Mouse (Mus musculus) adrenal gland, postnatal 0 days (tissue): ENCODE data around the gene Klhdc9. TPM values are rescaled to one million over a fixed set of nuclear protein-coding genes. Genes with fewer than 3 reads are reported as not detected.

Source experiments
- polyA plus RNA-seq: library from polyadenylated mRNA; unstranded; fragments of >200 nt; fragmentation: Nextera tagmentation; extraction: Ambion mirVana; gene quantifications from 2 replicates; pipeline ENCODE4 v1.2.1, GENCODE M21; 2015

Gene Klhdc9
- polyA plus RNA-seq = 5.3 and 6.9 TPM in 2 replicates

DNA sequence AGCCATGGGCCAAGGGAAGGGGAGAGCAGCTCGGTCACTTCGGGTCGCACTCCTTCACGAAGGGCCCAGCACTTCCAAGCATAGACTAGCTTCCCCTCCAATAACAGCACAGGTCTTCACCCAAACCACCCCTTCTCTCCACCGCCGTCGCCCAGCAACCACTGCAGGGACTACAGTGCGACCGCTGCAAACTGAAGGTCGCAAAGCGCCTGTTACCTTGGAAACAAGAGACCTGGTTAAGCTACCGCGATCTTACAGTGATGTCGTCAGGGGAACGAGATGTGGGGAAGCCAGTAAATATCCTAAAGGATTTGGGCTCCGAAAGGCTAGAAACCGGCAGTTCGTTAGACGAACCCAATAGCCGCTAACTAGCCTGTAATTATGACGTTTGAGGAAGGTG, at the start of gene Klhdc9:
TSS of gene Klhdc9 (minus strand) at position 143 of the 400 bp plus-strand sequence.

DNA sequence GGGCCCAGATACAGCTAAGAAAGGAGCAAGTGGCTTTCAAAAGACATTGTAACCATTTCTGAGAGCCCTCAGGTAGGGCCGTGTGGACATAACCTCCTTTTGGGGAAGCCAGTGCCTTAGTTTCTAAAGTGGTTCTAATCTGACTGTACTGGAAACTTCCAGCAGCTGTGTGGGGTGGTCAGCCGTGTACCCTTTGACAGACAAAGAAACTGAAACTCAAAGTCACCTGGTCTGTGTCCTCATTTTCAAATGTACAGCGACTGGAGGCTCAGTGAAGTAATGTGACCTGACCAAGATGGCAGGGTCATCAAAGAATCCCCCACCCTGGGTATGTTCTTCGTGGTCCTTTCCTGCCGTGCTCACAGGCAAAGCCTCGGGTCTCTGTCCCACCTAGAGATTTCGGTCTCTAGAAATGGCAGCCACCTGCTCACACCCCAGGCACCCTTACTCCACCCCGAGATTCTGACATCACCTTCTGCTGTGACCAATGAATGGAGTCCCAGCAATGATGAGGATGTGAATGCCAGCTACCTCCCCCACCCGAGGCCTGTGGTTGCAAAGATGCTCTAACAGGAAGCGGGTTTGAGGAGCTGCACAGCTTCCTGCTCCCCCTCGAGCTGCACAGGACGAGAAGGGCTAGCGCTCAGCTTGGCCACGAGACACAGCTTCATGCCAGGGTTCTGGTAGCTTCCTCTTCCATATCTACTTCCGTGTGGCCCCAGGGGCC, 27.9 kb upstream of the Klhdc9 start, which contains the start of gene Arhgap30:
TSS of gene Arhgap30 (plus strand) at position 579 of the 727 bp plus-strand sequence.

DNA sequence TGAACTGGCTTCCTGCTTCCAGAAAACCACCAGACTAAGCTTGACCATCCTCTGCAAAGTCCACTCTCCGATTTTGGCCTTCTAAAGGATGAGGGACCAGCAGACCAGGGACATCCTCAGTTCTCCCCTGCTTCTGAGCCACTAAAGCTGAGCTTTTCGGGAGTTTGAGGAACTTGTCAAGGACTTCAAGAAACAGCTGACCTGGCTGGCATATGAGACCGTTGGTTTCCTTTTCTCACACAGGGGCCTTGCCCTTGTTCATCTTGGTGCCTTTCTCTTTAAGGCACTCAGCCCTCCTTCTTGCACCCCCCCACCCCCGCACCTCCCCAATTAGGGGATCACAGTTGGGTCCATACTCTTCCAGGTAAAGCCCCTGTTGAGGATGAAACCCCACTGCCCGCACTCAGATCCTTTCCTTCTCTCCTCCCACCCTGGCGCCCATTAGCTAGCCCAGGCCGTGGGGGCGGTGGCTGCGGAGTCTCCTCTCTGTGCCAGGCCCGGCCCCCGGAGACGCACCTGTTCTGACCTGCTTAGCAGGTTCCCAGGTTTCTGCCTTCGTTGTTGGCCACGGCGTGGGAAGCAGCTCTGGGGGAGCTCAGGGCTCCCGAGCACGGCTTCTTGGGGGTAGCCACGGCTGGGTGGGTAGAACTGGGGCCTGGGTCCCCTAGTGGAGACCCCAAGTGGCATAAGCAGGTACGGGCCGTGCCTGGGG, 9.4 kb upstream of the Klhdc9 start, which contains the start of gene Nectin4:
TSS of gene Nectin4 (plus strand) at position 255 of the 712 bp plus-strand sequence.

DNA sequence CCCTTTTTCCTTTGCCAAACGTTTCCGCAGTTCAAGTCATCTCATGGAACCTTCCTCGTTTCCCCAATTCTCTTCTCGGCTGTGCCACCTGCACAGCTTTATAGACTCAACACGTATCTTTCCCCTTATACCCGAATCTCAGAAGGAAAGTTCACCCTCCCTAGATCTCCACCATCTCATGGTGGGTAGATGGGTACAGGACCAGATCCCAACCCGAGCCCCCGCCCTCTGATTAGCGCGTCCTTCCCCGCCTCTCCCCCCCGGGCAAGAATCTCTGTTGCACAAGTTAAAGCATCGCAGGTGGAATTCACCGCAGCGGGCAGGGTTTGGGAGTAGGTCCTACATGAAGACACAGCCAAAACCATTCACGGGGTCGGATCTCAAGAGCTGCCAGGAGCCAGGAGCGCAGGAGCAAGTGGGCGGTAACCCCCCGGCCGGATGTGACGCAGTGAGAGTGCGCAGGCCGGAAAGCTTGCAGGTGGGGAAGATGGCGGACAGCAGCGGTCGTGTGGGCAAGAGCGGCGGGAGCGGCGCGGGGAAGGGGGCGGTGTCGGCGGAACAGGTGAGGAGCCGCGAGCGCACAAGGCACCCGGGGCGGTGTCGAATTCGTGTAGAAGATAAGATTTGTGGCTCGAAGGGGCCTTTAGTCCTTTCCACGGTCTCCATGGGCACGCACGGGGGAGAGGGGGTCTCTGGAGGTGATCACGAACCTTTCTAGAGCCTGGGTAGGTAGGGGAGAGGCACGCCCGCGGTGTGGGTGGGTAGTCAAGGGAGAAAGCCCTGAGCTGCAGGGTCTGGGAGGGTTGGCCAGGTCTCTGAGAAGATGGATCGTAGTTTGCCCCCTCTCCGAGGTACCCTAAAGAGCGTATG, 15.1 kb downstream of the Klhdc9 start, which contains the start of the genes Nit1 and Pfdn2:
TSS of gene Nit1 (minus strand) at position 422 of the 870 bp plus-strand sequence.
TSS of gene Pfdn2 (plus strand) at position 446 of the 870 bp plus-strand sequence.

DNA sequence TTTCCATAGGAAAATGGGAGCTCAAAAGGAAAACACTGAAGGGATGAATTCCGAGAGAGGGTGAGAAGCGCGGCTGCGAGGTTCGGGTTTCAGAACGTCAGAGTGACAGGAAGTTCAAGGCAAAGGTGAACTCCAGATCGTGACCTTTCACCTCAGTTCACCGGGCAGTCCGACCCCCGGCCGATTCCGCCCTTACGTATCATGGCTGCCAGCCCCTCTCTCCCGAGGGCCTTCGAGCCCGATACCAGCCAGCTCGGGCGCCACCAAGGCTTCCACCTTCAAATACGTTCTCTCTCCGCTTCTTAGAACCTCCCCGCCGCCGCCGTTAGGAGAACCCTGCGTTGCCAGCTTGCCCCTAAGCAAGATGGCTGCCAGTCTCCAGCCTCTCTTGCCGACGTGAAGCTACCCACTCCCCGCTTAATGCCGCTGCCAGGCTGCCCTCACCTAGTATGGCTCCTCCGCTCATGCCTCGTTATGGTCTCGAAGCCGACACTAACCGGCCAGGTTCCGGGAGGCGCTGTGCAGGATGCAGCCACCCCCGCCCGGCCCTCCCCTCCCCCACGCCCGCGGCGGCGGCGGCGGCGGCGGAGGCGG, 31.7 kb downstream of the Klhdc9 start, which contains the start of gene Dedd:
TSS of gene Dedd (plus strand) at position 307 of the 594 bp plus-strand sequence.

Other genes with a start within 250 kb of the Klhdc9 start
- gene Cfap126, start 246.9 kb downstream of the Klhdc9 start, polyA plus RNA-seq = 4.1 and 7.5 TPM in 2 replicates
- 198 and 253 TPM in 2 replicates for gene Sdhc, start 210.2 kb downstream of the Klhdc9 start, polyA plus RNA-seq
- gene Mpz, start 210.1 kb downstream of the Klhdc9 start, polyA plus RNA-seq = 9.0 and 16.4 TPM in 2 replicates
- gene Pcp4l1, start 164.5 kb downstream of the Klhdc9 start, polyA plus RNA-seq = 6.8 and 12.3 TPM in 2 replicates
- gene Nr1i3, start 146.8 kb downstream of the Klhdc9 start, polyA plus RNA-seq = 1.7 and 2.5 TPM in 2 replicates
- gene Tomm40l, start 138.3 kb downstream of the Klhdc9 start, polyA plus RNA-seq = 24.7 and 27.6 TPM in 2 replicates
- gene Apoa2, start 135.7 kb downstream of the Klhdc9 start, polyA plus RNA-seq = 476 and 741 TPM in 2 replicates
- gene Fcer1g, start 126.4 kb downstream of the Klhdc9 start, polyA plus RNA-seq = 91.3 and 98.9 TPM in 2 replicates
- 2.1 and 2.6 TPM in 2 replicates for gene Adamts4, start 110.4 kb downstream of the Klhdc9 start, polyA plus RNA-seq
- gene Ndufs2, start 109.4 kb downstream of the Klhdc9 start, polyA plus RNA-seq = 307 and 430 TPM in 2 replicates
- 25.8 and 38.1 TPM in 2 replicates for gene B4galt3, start 90.5 kb downstream of the Klhdc9 start, polyA plus RNA-seq
- gene Ppox, start 79.6 kb downstream of the Klhdc9 start, polyA plus RNA-seq = 19.7 and 42.8 TPM in 2 replicates
- 27.7 and 43.9 TPM in 2 replicates for gene Usp21, start 72.8 kb downstream of the Klhdc9 start, polyA plus RNA-seq
- 136 and 154 TPM in 2 replicates for gene Ufc1, start 65.8 kb downstream of the Klhdc9 start, polyA plus RNA-seq
- 25.9 and 36.8 TPM in 2 replicates for gene Dedd, start 31.7 kb downstream of the Klhdc9 start, polyA plus RNA-seq
- 36.4 and 71.2 TPM in 2 replicates for gene Nit1, start 15.2 kb downstream of the Klhdc9 start, polyA plus RNA-seq
- gene Pfdn2, start 15.1 kb downstream of the Klhdc9 start, polyA plus RNA-seq = 71.6 and 101 TPM in 2 replicates
- 0.19 and 0.27 TPM in 2 replicates for gene Nectin4, start 9.3 kb upstream of the Klhdc9 start, polyA plus RNA-seq
- gene Arhgap30, start 28.2 kb upstream of the Klhdc9 start, polyA plus RNA-seq = 2.2 and 2.3 TPM in 2 replicates
- 54.5 and 56.5 TPM in 2 replicates for gene Usf1, start 50.5 kb upstream of the Klhdc9 start, polyA plus RNA-seq
- 2.3 and 2.7 TPM in 2 replicates for gene Tstd1, start 58.1 kb upstream of the Klhdc9 start, polyA plus RNA-seq
- gene F11r, start 76.7 kb upstream of the Klhdc9 start, polyA plus RNA-seq = 56.2 and 87.2 TPM in 2 replicates
- gene Alyref2, start 142.7 kb upstream of the Klhdc9 start, polyA plus RNA-seq = 16.8 and 18.8 TPM in 2 replicates
- not detected in 2 replicates for gene Itln1, start 174.5 kb upstream of the Klhdc9 start, polyA plus RNA-seq
- gene Cd244a, start 198.4 kb upstream of the Klhdc9 start, polyA plus RNA-seq = 0.38 and 0.55 TPM in 2 replicates
- gene Ly9, start 246.6 kb upstream of the Klhdc9 start, polyA plus RNA-seq = 0.41 and 0.77 TPM in 2 replicates